Mouse (Mus musculus): ENCODE data around the gene Atf2. TPM values are rescaled to one million over a fixed set of nuclear protein-coding genes. Genes with fewer than 3 reads are reported as not detected.

Gene Atf2
- polyA plus RNA-seq (2015; fragmentation: Nextera tagmentation; extraction: Ambion mirVana) = 62.7 and 68.9 TPM in 2 replicates

DNA sequence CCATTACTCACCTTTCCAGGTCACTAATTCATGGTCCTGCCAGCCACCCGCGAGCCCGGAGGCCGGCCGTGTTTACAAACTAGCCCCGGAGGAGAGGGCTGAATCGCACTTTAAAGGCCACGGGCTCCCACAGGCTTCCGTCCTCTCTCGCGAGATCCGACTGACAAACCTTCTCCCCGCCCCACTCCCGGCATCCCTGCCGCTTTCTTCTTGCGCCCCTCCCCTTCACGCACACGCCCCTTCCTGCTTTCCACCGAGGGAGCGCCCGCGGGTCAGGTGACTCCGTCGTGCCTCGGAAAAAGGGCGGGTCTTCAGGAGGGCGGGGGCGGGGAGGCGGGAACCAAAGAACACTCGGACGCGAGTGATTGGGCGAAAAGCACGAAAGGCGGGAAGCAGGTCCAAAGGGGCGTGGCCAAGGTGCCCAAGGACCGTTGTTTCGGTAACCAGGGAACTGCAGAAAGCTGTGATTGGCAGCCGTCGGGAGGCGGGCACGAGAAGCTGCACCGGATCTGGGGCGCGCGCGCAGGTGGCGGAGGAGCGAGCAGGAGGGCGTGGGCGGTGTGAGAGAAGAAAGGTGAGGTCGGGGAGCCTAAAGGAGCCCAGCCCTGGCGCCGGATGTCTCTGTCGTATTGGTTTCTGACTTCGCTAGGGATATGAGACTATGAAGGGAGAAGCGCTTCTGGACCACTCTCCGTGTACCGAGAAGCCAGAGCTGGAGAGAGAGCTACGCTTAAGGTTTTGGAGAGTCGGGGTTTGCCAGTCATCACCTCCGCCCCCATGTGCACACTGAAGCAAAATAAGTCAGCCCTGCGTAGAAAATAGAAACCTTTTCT, at the start of gene Atf2:
Atf2 (minus strand) TSS at position 176 of the 833 bp plus-strand sequence.
- peak within 1 kb of the TSS; percentile 78 for H3K4me2 ChIP-seq
- H3K4me1 ChIP-seq = peaks cover 11% of the 10 kb centered on the region
- H3K4me3 ChIP-seq = peak within 1 kb of the TSS; percentile 98
- peak within 1 kb of the TSS; percentile 97 for H3K9ac ChIP-seq
- H3K36me3 ChIP-seq = no peaks in the 10 kb centered on the region
- peak; percentile 97 for ATAC-seq (ENCODE audit: borderline replicate concordance, extremely low read depth, low FRiP score, low TSS enrichment)
- H3K27ac ChIP-seq = peak within 1 kb of the TSS; percentile 85
- WGBS = under 1% methylated on average over 63 of the region's 63 CpGs
- no peaks in the 10 kb centered on the region for H3K9me3 ChIP-seq
- no peaks in the 10 kb centered on the region for H3K27me3 ChIP-seq

DNA sequence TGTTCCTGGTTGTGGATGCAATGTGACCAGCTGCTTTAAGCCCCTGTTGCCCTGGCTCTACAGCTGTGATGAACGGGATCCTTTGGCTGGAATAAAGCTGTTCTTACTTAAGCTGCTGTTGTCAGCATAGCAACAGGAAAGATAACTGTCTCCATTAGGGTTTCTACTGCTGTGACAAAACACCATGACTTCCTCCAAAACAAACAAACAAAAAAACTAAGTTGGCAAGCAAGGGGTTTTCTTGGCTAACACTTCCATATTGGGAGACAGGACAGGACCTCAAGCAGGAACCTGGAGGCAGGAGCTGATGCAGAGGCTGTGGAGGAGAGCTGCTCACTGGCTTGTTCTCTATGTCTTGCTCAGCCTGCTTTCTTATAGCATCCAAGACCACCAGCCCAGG, 48.8 kb upstream of the Atf2 start:
- no peaks in the 10 kb centered on the region for H3K27me3 ChIP-seq
- no peak overlapping the region for H3K27ac ChIP-seq
- no peak overlapping the region for H3K4me3 ChIP-seq
- H3K9me3 ChIP-seq = no peaks in the 10 kb centered on the region
- H3K9ac ChIP-seq = no peak overlapping the region
- no peaks in the 10 kb centered on the region for H3K36me3 ChIP-seq
- WGBS = 46% methylated on average over 1 of the region's 1 CpGs
- H3K4me1 ChIP-seq = no peaks in the 10 kb centered on the region
- no peak for ATAC-seq (ENCODE audit: borderline replicate concordance, extremely low read depth, low FRiP score, low TSS enrichment)
- H3K4me2 ChIP-seq = no peak overlapping the region

DNA sequence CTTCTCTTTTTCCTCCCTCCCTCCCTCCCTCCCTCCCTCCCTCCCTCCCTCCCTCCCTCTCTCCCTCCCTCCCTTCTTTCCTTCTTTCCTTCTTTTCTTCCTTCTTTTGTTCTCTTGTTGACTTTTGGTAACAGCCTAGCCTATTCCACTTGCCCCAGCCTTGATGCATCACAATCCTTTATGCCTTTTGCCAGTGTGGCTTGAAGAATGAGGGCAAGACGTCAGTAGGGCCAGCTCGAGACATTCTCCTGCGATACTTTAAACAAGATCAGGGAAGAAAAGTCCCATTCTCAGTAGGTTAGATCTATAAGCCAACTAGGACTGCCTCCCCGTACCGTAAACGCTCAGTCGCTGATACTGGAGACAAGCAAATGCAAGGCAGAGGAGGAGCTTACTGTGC, 48.0 kb upstream of the Atf2 start:
- H3K9ac ChIP-seq = no peak overlapping the region
- no peaks in the 10 kb centered on the region for H3K4me1 ChIP-seq
- H3K27ac ChIP-seq = no peak overlapping the region
- H3K36me3 ChIP-seq = no peaks in the 10 kb centered on the region
- no peaks in the 10 kb centered on the region for H3K9me3 ChIP-seq
- H3K4me2 ChIP-seq = no peak overlapping the region
- H3K27me3 ChIP-seq = no peaks in the 10 kb centered on the region
- H3K4me3 ChIP-seq = no peak overlapping the region
- ATAC-seq (ENCODE audit: borderline replicate concordance, extremely low read depth, low FRiP score, low TSS enrichment) = no peak
- WGBS = 74% methylated on average over 7 of the region's 7 CpGs

DNA sequence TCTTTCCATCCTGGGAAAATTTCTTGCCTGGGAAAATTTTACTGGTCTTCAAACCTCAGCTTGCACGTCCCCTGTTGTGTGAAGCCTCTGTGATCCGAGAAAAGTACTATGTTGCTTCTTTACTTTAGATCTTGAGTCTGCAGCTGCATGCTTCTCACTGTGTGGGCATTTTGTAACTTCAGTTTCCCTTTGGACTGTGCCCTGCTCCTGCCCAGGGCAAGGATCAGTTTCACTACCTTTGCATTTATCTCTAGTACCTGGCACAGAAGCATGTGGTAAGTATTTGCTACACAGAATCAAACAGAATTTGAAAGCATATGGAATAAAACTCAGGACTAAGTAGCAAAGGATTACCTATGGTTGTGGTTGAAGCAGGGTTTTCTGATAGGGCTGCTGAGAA, 46.5 kb upstream of the Atf2 start:
- no peak overlapping the region for H3K4me3 ChIP-seq
- ATAC-seq (ENCODE audit: borderline replicate concordance, extremely low read depth, low FRiP score, low TSS enrichment) = no peak

DNA sequence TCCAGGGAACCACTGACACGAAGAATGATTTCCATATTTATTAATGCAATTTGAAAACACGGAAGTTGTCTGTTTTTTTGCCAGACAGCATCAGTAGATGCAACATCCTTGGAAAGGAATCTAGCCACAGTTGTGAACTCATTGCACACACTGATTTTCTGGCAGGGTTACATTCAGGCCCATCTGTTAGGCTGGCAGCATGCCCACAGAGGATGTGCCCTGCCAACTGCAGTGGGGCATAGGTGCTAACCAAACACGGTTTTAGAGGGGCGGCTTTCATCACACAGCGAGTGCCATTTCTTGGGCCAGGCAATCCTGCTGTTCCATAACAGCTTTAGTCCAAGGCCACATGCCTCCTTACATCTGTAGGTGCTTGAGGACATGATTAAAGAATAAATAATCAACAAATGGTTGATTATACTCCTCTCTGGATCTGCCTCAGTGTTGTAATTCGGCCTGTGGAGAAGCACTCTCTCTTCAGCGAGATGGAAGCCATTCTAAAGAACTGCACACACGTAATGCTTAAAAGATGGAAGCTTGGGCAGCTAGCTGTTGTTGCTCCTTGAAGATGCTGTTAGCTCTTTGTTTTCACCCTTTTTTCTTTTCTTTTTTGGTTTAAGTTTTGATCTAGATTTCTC, 40.4 kb upstream of the Atf2 start:
- Histone ChIP-seq H3K9me3 (no peaks in the 10 kb centered on the region), H3K4me2 (no peak overlapping the region), H3K36me3 (no peaks in the 10 kb centered on the region), H3K27me3 (no peaks in the 10 kb centered on the region), H3K27ac (no peak overlapping the region), H3K4me3 (no peak overlapping the region), H3K9ac (no peak overlapping the region), H3K4me1 (no peaks in the 10 kb centered on the region)
- ATAC-seq (ENCODE audit: borderline replicate concordance, extremely low read depth, low FRiP score, low TSS enrichment) = no peak
- 76% methylated on average over 8 of the region's 8 CpGs for WGBS

More for the DNA sequence above, 46.5 kb upstream of the Atf2 start:
- WGBS = 67% methylated on average over 2 of the region's 2 CpGs
- Histone ChIP-seq H3K36me3 (no peaks in the 10 kb centered on the region), H3K9me3 (no peaks in the 10 kb centered on the region), H3K27me3 (no peaks in the 10 kb centered on the region), H3K4me2 (no peak overlapping the region), H3K9ac (no peak overlapping the region), H3K27ac (no peak overlapping the region), H3K4me1 (no peaks in the 10 kb centered on the region)

DNA sequence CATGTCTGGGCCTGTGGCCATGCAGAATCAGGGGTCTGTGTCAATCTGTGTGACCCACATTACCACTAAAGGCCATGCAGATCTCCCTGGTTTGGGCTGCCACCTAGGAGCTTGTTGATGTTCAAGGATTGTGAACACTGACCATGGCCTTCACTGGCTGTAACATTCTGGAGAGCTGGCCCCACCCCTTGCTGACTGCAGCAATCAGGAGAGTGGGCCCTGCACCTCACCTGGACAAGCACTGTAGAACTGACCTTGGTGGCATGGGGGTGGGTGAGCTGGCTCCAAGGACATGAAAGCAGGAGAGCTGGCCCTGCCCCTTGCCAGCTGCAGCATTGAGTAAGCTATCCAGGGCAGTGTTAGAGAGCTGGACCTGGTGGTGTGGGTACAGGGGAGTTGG, 35.3 kb upstream of the Atf2 start:
- H3K4me2 ChIP-seq = no peak overlapping the region
- H3K4me1 ChIP-seq = 0 out of 2 replicates have a peak, but pooled peaks cover 5% of the 10 kb centered on the region
- H3K9ac ChIP-seq = no peak overlapping the region
- H3K27me3 ChIP-seq = no peaks in the 10 kb centered on the region; the same call in 1 of the 2 replicates
- ATAC-seq (ENCODE audit: borderline replicate concordance, extremely low read depth, low FRiP score, low TSS enrichment) = no peak
- no peak overlapping the region for H3K4me3 ChIP-seq
- no peak overlapping the region for H3K27ac ChIP-seq
- H3K36me3 ChIP-seq = no peaks in the 10 kb centered on the region
- H3K9me3 ChIP-seq = no peaks in the 10 kb centered on the region

DNA sequence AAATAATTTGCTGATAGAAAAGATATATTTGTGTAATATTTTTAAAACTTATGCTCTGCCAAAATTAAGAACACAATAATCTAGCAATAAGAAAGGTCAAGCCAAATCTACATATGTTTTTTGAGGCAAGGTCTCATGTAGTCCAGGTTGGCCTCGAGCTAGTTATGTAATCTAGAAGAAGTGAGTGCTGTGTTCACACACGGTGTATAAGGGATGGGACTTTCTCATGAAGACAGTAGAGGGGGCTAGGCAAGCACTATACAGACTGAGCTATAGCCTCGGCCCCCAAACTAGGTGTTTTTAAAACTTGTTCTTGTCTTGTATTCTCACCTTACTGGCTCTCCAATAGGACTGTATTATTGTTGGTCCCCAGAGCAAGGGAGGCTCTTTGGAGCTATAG, 33.1 kb upstream of the Atf2 start:
- H3K27ac ChIP-seq = no peak overlapping the region
- WGBS = 68% methylated on average over 3 of the region's 3 CpGs
- ATAC-seq (ENCODE audit: borderline replicate concordance, extremely low read depth, low FRiP score, low TSS enrichment) = no peak
- H3K4me1 ChIP-seq = 0 out of 2 replicates have a peak, but pooled peaks cover 5% of the 10 kb centered on the region
- no peak overlapping the region for H3K4me3 ChIP-seq
- H3K9ac ChIP-seq = no peak overlapping the region
- no peak overlapping the region for H3K4me2 ChIP-seq
- no peaks in the 10 kb centered on the region for H3K9me3 ChIP-seq
- H3K36me3 ChIP-seq = no peaks in the 10 kb centered on the region
- no peaks in the 10 kb centered on the region; the same call in 1 of the 2 replicates for H3K27me3 ChIP-seq

DNA sequence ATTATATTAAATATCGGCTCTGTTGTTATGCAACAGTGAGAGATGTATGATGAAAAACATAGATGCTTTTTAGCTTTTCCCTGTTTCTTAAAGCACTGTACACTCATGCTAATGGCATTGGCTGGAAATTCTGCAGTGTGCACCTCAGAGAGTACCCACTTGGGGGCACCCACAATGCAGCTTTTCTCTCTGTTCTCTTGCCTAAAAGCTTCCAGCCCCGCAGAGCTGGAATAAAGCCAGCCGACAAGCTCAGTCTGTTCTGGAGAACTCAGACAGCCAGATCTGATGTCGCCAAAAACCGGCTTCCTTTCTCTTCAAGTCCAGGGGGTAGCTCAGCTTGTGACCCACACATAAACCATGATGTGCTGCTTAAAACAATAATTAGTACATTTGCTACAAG, 32.6 kb upstream of the Atf2 start:
- ATAC-seq (ENCODE audit: borderline replicate concordance, extremely low read depth, low FRiP score, low TSS enrichment) = peak; percentile 67; the same call in 1 of the 2 replicates

DNA sequence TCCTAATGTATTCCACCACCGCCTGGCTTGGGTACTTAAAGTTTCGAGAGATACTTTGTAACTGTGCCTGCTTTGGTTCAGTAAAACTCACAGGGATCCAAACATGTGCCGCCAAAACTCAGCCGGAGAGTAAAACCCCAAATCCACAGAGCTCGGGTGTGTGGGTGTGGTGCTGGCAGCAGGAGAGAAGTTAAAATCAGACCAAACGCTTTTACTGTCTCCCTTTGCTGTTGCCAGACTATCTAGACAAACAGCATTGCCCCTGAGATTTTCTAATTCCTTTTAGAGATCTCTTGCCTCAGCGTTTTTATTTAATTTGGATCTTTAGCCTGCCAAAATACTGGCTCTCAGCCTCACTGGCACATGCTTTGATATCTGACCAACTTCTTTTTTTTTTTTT, 27.2 kb upstream of the Atf2 start:
- Histone ChIP-seq H3K27ac (no peak overlapping the region), H3K36me3 (no peaks in the 10 kb centered on the region), H3K9ac (no peak overlapping the region), H3K9me3 (no peaks in the 10 kb centered on the region), H3K27me3 (no peaks in the 10 kb centered on the region; the same call in 1 of the 2 replicates), H3K4me3 (no peak overlapping the region), H3K4me2 (no peak overlapping the region), H3K4me1 (no peaks in the 10 kb centered on the region)
- ATAC-seq (ENCODE audit: borderline replicate concordance, extremely low read depth, low FRiP score, low TSS enrichment) = no peak
- WGBS = 63% methylated on average over 7 of the region's 7 CpGs

More for the DNA sequence above, 32.6 kb upstream of the Atf2 start:
- Histone ChIP-seq H3K4me1 (0 out of 2 replicates have a peak, but pooled peaks cover 5% of the 10 kb centered on the region), H3K9ac (no peak overlapping the region), H3K36me3 (no peaks in the 10 kb centered on the region), H3K4me3 (no peak overlapping the region), H3K9me3 (no peaks in the 10 kb centered on the region), H3K27me3 (no peaks in the 10 kb centered on the region; the same call in 1 of the 2 replicates), H3K27ac (no peak overlapping the region), H3K4me2 (no peak overlapping the region)
- WGBS = 12% methylated on average over 5 of the region's 5 CpGs

DNA sequence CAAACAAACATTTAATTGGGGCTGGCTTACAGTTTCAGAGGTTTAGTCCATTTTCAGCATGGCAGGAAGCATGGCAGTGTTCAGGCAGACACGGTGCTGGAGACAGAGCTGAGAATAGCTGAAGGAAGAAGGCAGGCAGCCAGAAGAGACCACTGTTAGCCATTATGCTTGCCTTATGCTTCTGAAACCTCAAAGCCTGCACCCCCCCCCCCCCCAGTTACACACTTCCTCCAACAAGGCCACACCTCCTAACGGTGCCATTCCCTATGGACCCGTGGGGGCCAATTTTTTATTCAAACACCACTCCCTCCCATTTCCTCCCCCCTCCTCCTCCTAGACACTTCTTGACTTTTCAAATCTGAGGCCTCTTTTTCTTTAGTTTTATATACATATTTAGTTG, 19.8 kb upstream of the Atf2 start:
- Histone ChIP-seq H3K9me3 (no peaks in the 10 kb centered on the region), H3K9ac (no peak overlapping the region), H3K36me3 (peaks cover 24% of the 10 kb centered on the region), H3K27me3 (no peaks in the 10 kb centered on the region), H3K4me1 (peaks cover 11% of the 10 kb centered on the region; the same call in 1 of the 2 replicates), H3K4me2 (no peak overlapping the region), H3K27ac (no peak overlapping the region), H3K4me3 (no peak overlapping the region)
- no peak for ATAC-seq (ENCODE audit: borderline replicate concordance, extremely low read depth, low FRiP score, low TSS enrichment)
- 72% methylated on average over 3 of the region's 3 CpGs for WGBS

DNA sequence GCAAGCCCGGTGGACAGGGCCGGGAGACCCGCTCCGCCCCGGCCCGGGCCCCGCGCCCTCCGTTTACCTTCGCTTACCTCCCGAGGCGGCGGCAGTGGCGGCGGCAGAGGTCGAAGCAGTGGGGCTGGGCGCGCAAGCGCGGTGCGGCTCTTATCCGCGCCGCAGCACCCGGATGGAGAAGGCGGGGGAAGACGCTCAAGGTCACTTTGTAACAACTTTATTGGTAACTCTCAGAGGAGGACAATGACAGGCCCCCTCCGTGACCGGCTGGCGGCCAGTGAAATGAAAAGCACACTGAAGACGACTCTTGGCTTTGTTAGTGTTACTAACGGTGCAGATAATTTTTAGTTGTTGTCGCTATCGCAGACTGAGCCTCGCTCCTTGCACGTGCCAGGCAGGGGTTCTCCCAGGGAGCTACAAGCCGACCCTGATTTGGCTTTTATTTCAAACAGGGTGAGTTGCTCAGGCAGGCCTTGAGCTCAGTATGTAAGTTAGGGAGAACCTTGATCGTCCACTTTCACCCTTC, 18.8 kb upstream of the Atf2 start, which contains the start of gene Atp5g3:
Atp5g3 (minus strand) TSS at position 152 of the 526 bp plus-strand sequence.
- H3K27ac ChIP-seq = peak within 1 kb of the TSS; percentile 92
- peaks cover 11% of the 10 kb centered on the region; the same call in 1 of the 2 replicates for H3K4me1 ChIP-seq
- ATAC-seq (ENCODE audit: borderline replicate concordance, extremely low read depth, low FRiP score, low TSS enrichment) = peak; percentile 91
- H3K27me3 ChIP-seq = no peaks in the 10 kb centered on the region
- no peaks in the 10 kb centered on the region for H3K9me3 ChIP-seq
- H3K4me3 ChIP-seq = peak within 1 kb of the TSS; percentile 100
- H3K9ac ChIP-seq = peak within 1 kb of the TSS; percentile 100
- peak within 1 kb of the TSS; percentile 67 for H3K4me2 ChIP-seq
- under 1% methylated on average over 38 of the region's 38 CpGs for WGBS
- H3K36me3 ChIP-seq = peaks cover 33% of the 10 kb centered on the region

Measured in lung, embryonic 15.5 days (tissue).